Mouse (Mus musculus): ENCODE data around the gene Ano6.

DNA sequence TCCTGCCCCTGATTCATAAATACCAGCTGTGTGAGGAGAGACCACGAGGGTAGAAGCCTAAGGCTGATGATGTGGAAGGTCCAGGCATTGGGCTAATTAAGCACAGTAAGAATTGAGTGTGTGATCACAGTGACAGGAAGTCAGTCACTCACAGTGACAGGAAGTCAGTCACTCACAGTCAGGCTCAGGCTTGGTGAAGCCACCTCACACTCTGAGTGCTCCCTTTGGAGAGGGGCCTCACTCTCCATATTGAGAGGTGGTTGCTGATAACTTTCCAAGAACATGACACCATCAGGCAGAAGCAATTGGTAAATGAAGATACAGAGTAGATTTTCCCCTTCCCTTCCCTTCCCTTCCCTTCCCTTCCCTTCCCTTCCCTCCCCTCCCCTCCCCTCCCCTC lies 82.6 kb downstream of the Ano6 start:
- TF ChIP-seq CTCF (IDR thresholded peaks at IDR 0.05; ENCODE audit: low read depth, low read length) (no peak), POLR2A (IDR thresholded peaks at IDR 0.05; ENCODE audit: borderline replicate concordance, low read depth, low read length) (no peak)
